ENCODE assay signal across 13 mouse cellular contexts in genomic region chr8:128437156-128437825, GRCm38 (mm10).
DNase-seq lines count a peak whose midpoint lies in the region; ATAC-seq lines count a peak whose summit lies in the region.
"Had no signal": no experiment of that assay in that cellular context is flagged by ENCODE, and none has a peak within 500 bp of the region (broad histone marks: within the 10 kb centered on the region; RNA-seq: fewer than 3 reads in every experiment).

No protein-coding gene starts in this region.

- H3K36me3 ChIP-seq in forebrain, embryonic 16.5 days (ENCODE audit: control insufficient read depth, insufficient read depth): peaks cover 12% of the 10 kb centered on the region
- peaks cover 29% of the 10 kb centered on the region for H3K36me3 ChIP-seq in forebrain, embryonic 15.5 days
- H3K36me3 ChIP-seq in kidney, embryonic 15.5 days: peaks cover 75% of the 10 kb centered on the region
- H3K36me3 ChIP-seq in neural tube, embryonic 13.5 days: peaks cover 54% of the 10 kb centered on the region
- H3K36me3 ChIP-seq: G1E had no signal

- H3K4me1 ChIP-seq in forebrain, embryonic 16.5 days (replicated peaks; ENCODE audit: control insufficient read depth, insufficient read depth, low read length): peaks cover 8% of the 10 kb centered on the region; the same call in 1 of the 2 replicates
- H3K4me1 ChIP-seq in forebrain, embryonic 15.5 days: peaks cover 13% of the 10 kb centered on the region; the same call in 1 of the 2 replicates
- H3K4me1 ChIP-seq in kidney, embryonic 15.5 days: no peaks in the 10 kb centered on the region
- peaks cover 61% of the 10 kb centered on the region for H3K4me1 ChIP-seq in neural tube, embryonic 13.5 days (replicated peaks)
- H3K4me1 ChIP-seq: midbrain, embryonic 12.5 days had no signal

- peak overlapping the region; percentile 49 for H3K27ac ChIP-seq in forebrain, embryonic 16.5 days (ENCODE audit: low read length)
- no peak overlapping the region; the same call in none of the 2 replicates for H3K27ac ChIP-seq in forebrain, embryonic 15.5 days (replicated peaks)
- 0 out of 2 replicates have a peak overlapping the region, but pooled peaks have one; percentile 1 for H3K27ac ChIP-seq in kidney, embryonic 15.5 days
- H3K27ac ChIP-seq in neural tube, embryonic 13.5 days (replicated peaks): peak overlapping the region; percentile 61
- H3K27ac ChIP-seq: midbrain, embryonic 12.5 days had no signal

- H3K9ac ChIP-seq in forebrain, embryonic 16.5 days (replicated peaks; ENCODE audit: low read depth, low read length): no peak overlapping the region
- H3K9ac ChIP-seq in forebrain, embryonic 15.5 days (replicated peaks): no peak overlapping the region
- no peak overlapping the region for H3K9ac ChIP-seq in kidney, embryonic 15.5 days
- no peak overlapping the region for H3K9ac ChIP-seq in neural tube, embryonic 13.5 days
- H3K9ac ChIP-seq: midbrain, embryonic 12.5 days had no signal

- H3K27me3 ChIP-seq in forebrain, embryonic 16.5 days (replicated peaks; ENCODE audit: control insufficient read depth, insufficient read depth, low read length): no peaks in the 10 kb centered on the region
- no peaks in the 10 kb centered on the region for H3K27me3 ChIP-seq in forebrain, embryonic 15.5 days
- H3K27me3 ChIP-seq in kidney, embryonic 15.5 days: no peaks in the 10 kb centered on the region
- no peaks in the 10 kb centered on the region for H3K27me3 ChIP-seq in neural tube, embryonic 13.5 days
- H3K27me3 ChIP-seq: midbrain, embryonic 12.5 days had no signal

- 52% methylated on average over 12 of the region's 12 CpGs for WGBS in forebrain, embryonic 16.5 days
- WGBS in forebrain, embryonic 15.5 days: 60% methylated on average over 12 of the region's 12 CpGs
- 71% methylated on average over 12 of the region's 12 CpGs for WGBS in kidney, embryonic 15.5 days
- WGBS in neural tube, embryonic 13.5 days: 78% methylated on average over 12 of the region's 12 CpGs

- DNase-seq in kidney, postnatal 10 days: no peak
- DNase-seq in neural tube, embryonic 10.5 days (ENCODE audit: extremely low spot score, low spot score): no peak
- DNase-seq in telencephalon, adult 2 months (ENCODE audit: low read depth, low spot score): peak; percentile 57
- DNase-seq: embryo, embryonic 11 days; thymus, postnatal 14 days had no signal

- peak; percentile 82 for ATAC-seq in forebrain, embryonic 16.5 days
- no peak; the same call in 1 of the 2 replicates for ATAC-seq in forebrain, embryonic 15.5 days (replicated peaks)
- ATAC-seq in kidney, embryonic 15.5 days (replicated peaks; ENCODE audit: low FRiP score): no peak
- no peak for ATAC-seq in neural tube, embryonic 13.5 days (ENCODE audit: low read depth)
- ATAC-seq in megakaryocyte-erythroid progenitor cell, adult 5-6 weeks (replicated peaks; ENCODE audit: low FRiP score, low TSS enrichment, poor library complexity, severe bottlenecking): no peak
- ATAC-seq: activated CD4-positive, CD25-positive, alpha-beta regulatory T cell, adult 4 months had no signal

- no peaks in the 10 kb centered on the region for H3K9me3 ChIP-seq in forebrain, embryonic 16.5 days (ENCODE audit: control insufficient read depth, low read length)
- H3K9me3 ChIP-seq in forebrain, embryonic 15.5 days: no peaks in the 10 kb centered on the region
- H3K9me3 ChIP-seq in kidney, embryonic 15.5 days (replicated peaks): no peaks in the 10 kb centered on the region
- H3K9me3 ChIP-seq in neural tube, embryonic 13.5 days: no peaks in the 10 kb centered on the region
- H3K9me3 ChIP-seq: G1E; midbrain, embryonic 12.5 days had no signal

- no peak overlapping the region for H3K4me2 ChIP-seq in forebrain, embryonic 16.5 days (ENCODE audit: low read length)
- no peak overlapping the region for H3K4me2 ChIP-seq in forebrain, embryonic 15.5 days (replicated peaks)
- no peak overlapping the region for H3K4me2 ChIP-seq in kidney, embryonic 15.5 days
- no peak overlapping the region for H3K4me2 ChIP-seq in neural tube, embryonic 13.5 days
- H3K4me2 ChIP-seq: midbrain, embryonic 12.5 days had no signal

- no peak overlapping the region for H3K4me3 ChIP-seq in forebrain, embryonic 16.5 days (replicated peaks; ENCODE audit: low read length)
- H3K4me3 ChIP-seq in forebrain, embryonic 15.5 days: no peak overlapping the region
- no peak overlapping the region for H3K4me3 ChIP-seq in kidney, embryonic 15.5 days (replicated peaks)
- no peak overlapping the region for H3K4me3 ChIP-seq in neural tube, embryonic 13.5 days
- H3K4me3 ChIP-seq: midbrain, embryonic 12.5 days had no signal
